Mouse (Mus musculus) mouse trophoblast stem cell (cell line): ENCODE measurements around the gene Stam.

Experiments
- in situ Hi-C, 2 experiments: fragments of 300-500 bp; cut with MseI, MboI; formaldehyde crosslinking; loops; 2 replicates in 1 of 2; 3 replicates in 1 of 2; pipeline ENCODE4 v1.15.1; 2025

Stam gene

GRCm38 (mm10) chr2:14107673-14108072 is 33.8 kb downstream of the Stam start:
- in situ Hi-C loops, result no loop called here

- in situ Hi-C loops, result no loop called here
Measured at GRCm38 (mm10) chr2:14126387-14126786, 52.5 kb downstream of the Stam start.

- in situ Hi-C loops, result no loop called here
Measured at GRCm38 (mm10) chr2:14127629-14128028, 53.7 kb downstream of the Stam start.

- in situ Hi-C loops, result no loop called here
Measured at GRCm38 (mm10) chr2:14130641-14131339, 56.9 kb downstream of the Stam start.

- in situ Hi-C loops, result no loop called here
Measured at GRCm38 (mm10) chr2:14132468-14133326, 58.8 kb downstream of the Stam start.

GRCm38 (mm10) chr2:14136906-14137305 is 63.0 kb downstream of the Stam start:
- in situ Hi-C loops, result no loop called here

- in situ Hi-C loops, result no loop called here
Measured at GRCm38 (mm10) chr2:14139590-14139989, 65.7 kb downstream of the Stam start.

- in situ Hi-C loops, result no loop called here
Measured at GRCm38 (mm10) chr2:14140044-14140443, 66.1 kb downstream of the Stam start.

GRCm38 (mm10) chr2:14145311-14145710 is 71.4 kb downstream of the Stam start:
- in situ Hi-C loops, result no loop called here

GRCm38 (mm10) chr2:14146913-14147312 is 73.0 kb downstream of the Stam start:
- in situ Hi-C loops, result no loop called here

GRCm38 (mm10) chr2:14150829-14151228 is 76.9 kb downstream of the Stam start:
- in situ Hi-C loops, result no loop called here

- in situ Hi-C loops, result no loop called here
Measured at GRCm38 (mm10) chr2:14151854-14152253, 78.0 kb downstream of the Stam start.

- in situ Hi-C loops, result no loop called here
Measured at GRCm38 (mm10) chr2:14159047-14159446, 85.1 kb downstream of the Stam start.

- in situ Hi-C loops, result no loop called here
Measured at GRCm38 (mm10) chr2:14159756-14160155, 85.9 kb downstream of the Stam start.

GRCm38 (mm10) chr2:14164459-14165030 is 90.6 kb downstream of the Stam start:
- in situ Hi-C loops, result no loop called here

- in situ Hi-C loops, result no loop called here
Measured at GRCm38 (mm10) chr2:14165066-14165465, 91.2 kb downstream of the Stam start.

GRCm38 (mm10) chr2:14165618-14166344 is 91.9 kb downstream of the Stam start:
- in situ Hi-C loops, result no loop called here

GRCm38 (mm10) chr2:14167721-14168120 is 93.8 kb downstream of the Stam start:
- in situ Hi-C loops, result no loop called here

- in situ Hi-C loops, result no loop called here
Measured at GRCm38 (mm10) chr2:14174334-14174733, 100.4 kb downstream of the Stam start, which contains the start of gene Tmem236. TSS of gene Tmem236 (plus strand) at chr2:14174523.

GRCm38 (mm10) chr2:14176460-14177193 is 102.7 kb downstream of the Stam start:
- in situ Hi-C loops, result no loop called here

- in situ Hi-C loops, result no loop called here
Measured at GRCm38 (mm10) chr2:14184375-14184774, 110.5 kb downstream of the Stam start.
